Mouse (Mus musculus): Measurements from ENCODE around the gene Prss54.

Prss54 gene

DNA sequence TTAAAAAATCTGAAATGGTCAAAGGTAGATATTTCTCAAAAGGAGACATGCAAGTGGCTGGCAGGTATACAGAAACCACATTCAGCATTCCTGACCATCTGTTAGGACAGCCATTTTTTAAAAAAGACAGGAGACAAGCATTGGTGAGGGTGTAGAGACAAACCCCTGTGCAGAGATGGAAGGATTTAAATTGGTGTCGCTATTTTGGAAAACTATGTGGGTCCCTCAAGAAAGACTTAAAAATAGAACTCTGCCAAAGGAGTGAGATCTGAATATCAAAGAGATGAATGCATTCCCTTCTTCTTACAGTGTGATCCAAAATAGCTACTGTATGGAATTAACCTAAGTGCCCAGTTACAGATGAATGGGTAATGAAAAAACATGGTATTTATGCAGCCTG, 11.2 kb upstream of the Prss54 start:
- in situ Hi-C loops (cut with MboI; ENCODE audit: low pct_unique_long_range_greater_than_20kb in 1 of 2, low sequenced_read_pairs in 2 of 2, unreplicated experiment in 1 of 2), result no loop called here

DNA sequence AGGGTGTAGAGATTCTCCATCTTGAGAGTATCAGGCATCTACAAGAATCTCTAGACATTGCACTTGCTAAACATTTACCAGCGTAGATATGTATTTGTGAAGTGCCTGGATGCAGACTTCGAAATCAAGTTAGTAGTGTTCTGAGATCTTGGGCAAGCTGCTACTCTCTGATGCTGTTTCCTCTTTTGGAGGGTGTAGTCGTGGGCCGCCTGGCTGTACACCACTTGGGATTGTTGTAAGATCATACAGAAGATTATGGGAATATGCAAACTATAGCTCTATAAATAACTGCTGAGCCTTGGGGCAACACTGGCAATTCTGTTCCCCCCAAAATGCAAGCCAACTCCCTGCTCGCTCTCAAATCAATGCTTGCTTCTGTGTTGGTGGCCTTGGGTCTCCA, 3.0 kb downstream of the Prss54 start:
- in situ Hi-C loops (cut with MboI; ENCODE audit: low pct_unique_long_range_greater_than_20kb in 1 of 2, low sequenced_read_pairs in 2 of 2, unreplicated experiment in 1 of 2), result no loop called here

GRCm38 (mm10) chr8:95566809-95567208, 9.3 kb downstream of the Prss54 start:
- in situ Hi-C loops (cut with MboI; ENCODE audit: low pct_unique_long_range_greater_than_20kb in 1 of 2, low sequenced_read_pairs in 2 of 2, unreplicated experiment in 1 of 2), result no loop called here

DNA sequence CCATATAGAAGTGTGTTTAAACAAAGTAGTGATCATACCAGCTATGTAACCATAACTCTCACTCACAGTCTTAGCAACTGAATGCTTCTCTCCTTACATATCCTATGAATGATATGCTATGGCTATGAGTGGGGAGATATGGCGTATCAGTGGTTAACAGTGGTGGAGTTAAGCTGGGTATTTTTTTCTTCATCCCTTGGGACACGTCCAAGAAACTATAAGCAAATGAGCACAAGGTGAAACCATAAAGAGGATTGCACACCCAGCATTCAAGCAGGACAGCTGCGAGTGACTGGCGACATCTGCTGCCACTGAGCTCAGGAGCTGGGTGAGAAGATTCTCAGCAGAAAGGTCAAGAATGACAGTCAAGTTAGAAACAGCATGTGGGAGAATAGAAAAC, 9.9 kb downstream of the Prss54 start:
- in situ Hi-C loops (cut with MboI; ENCODE audit: low pct_unique_long_range_greater_than_20kb in 1 of 2, low sequenced_read_pairs in 2 of 2, unreplicated experiment in 1 of 2), result no loop called here

GRCm38 (mm10) chr8:95555963-95556362, 20.2 kb downstream of the Prss54 start:
- in situ Hi-C loops (cut with MboI; ENCODE audit: low pct_unique_long_range_greater_than_20kb in 1 of 2, low sequenced_read_pairs in 2 of 2, unreplicated experiment in 1 of 2), result no loop called here

GRCm38 (mm10) chr8:95551577-95551976, 24.6 kb downstream of the Prss54 start:
- in situ Hi-C loops (cut with MboI; ENCODE audit: low pct_unique_long_range_greater_than_20kb in 1 of 2, low sequenced_read_pairs in 2 of 2, unreplicated experiment in 1 of 2), result no loop called here

- in situ Hi-C loops (cut with MboI; ENCODE audit: low pct_unique_long_range_greater_than_20kb in 1 of 2, low sequenced_read_pairs in 2 of 2, unreplicated experiment in 1 of 2), result no loop called here
Measured at GRCm38 (mm10) chr8:95549871-95550829, 26.0 kb downstream of the Prss54 start.

- in situ Hi-C loops (cut with MboI; ENCODE audit: low pct_unique_long_range_greater_than_20kb in 1 of 2, low sequenced_read_pairs in 2 of 2, unreplicated experiment in 1 of 2), result no loop called here
Measured at GRCm38 (mm10) chr8:95547931-95548330, 28.2 kb downstream of the Prss54 start.

GRCm38 (mm10) chr8:95546986-95547385, 29.2 kb downstream of the Prss54 start:
- in situ Hi-C loops (cut with MboI; ENCODE audit: low pct_unique_long_range_greater_than_20kb in 1 of 2, low sequenced_read_pairs in 2 of 2, unreplicated experiment in 1 of 2), result no loop called here

- in situ Hi-C loops (cut with MboI; ENCODE audit: low pct_unique_long_range_greater_than_20kb in 1 of 2, low sequenced_read_pairs in 2 of 2, unreplicated experiment in 1 of 2), result no loop called here
Measured at GRCm38 (mm10) chr8:95545815-95546214, 30.3 kb downstream of the Prss54 start.

DNA sequence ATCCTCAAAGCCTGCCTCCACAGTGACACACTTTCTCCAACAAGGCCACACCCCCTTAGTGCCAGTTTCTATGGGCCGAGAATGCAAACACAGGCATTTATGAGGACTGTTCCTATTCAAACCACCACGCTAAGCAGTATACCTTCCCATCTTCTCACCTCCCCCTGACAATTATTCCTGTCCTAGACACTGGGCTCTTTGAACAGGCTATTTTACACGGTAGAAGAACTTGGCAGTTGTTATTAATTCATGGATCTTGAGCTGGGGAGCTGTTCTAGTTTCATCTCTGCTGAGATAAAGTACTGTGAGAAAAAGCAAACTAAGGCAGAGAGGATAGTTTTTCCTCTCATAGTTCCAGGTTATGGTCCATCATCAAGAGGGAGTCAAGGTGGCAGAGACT, 33.1 kb downstream of the Prss54 start:
- in situ Hi-C loops (cut with MboI; ENCODE audit: low pct_unique_long_range_greater_than_20kb in 1 of 2, low sequenced_read_pairs in 2 of 2, unreplicated experiment in 1 of 2), result no loop called here

GRCm38 (mm10) chr8:95542191-95542590, 33.9 kb downstream of the Prss54 start:
- in situ Hi-C loops (cut with MboI; ENCODE audit: low pct_unique_long_range_greater_than_20kb in 1 of 2, low sequenced_read_pairs in 2 of 2, unreplicated experiment in 1 of 2), result no loop called here

- in situ Hi-C loops (cut with MboI; ENCODE audit: low pct_unique_long_range_greater_than_20kb in 1 of 2, low sequenced_read_pairs in 2 of 2, unreplicated experiment in 1 of 2), result no loop called here
Measured at GRCm38 (mm10) chr8:95539487-95539886, 36.7 kb downstream of the Prss54 start.

DNA sequence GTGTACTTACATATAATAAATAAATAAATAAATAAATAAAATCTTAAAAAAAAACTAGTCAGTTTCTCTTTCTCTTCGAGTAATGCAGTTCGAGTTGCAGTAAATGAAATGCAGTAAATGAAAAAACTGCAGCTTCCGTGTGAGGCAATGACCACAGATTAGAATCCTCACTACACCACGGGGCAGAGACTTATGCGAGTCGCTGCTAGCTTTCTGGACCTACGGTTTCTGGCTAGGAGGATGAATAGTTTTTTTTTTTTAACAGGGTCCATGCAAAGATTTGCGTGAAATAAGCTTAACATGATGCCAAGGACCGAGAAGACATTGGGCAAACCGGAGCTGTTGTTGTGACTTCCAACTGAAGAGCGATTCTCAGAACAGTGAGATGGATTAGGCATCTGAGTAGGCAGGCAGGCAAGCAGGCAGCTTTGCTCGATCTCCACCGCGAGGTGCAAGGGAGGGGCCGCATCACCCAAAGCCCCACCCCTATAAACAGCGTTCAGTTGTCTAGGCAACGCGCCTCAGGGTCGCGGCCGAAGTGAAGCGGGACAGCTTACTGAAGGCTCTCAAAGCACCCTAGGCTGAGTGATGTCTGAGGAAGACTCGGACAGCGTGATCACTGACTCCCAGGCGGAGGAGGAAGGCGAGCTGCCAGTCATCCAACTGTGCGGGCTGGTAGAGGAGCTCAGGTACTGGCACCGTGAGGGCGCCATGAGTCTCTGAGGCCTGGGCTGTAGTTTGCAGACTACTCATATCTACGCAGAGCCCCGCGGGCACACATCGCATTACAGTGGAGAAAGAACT, 42.4 kb downstream of the Prss54 start, which contains the start of gene Ccdc113:
Ccdc113 (plus strand) TSS at position 502 of the 804 bp plus-strand sequence.
- in situ Hi-C loops (cut with MboI; ENCODE audit: low pct_unique_long_range_greater_than_20kb in 1 of 2, low sequenced_read_pairs in 2 of 2, unreplicated experiment in 1 of 2), result no loop called here

GRCm38 (mm10) chr8:95532206-95532605, 43.9 kb downstream of the Prss54 start:
- in situ Hi-C loops (cut with MboI; ENCODE audit: low pct_unique_long_range_greater_than_20kb in 1 of 2, low sequenced_read_pairs in 2 of 2, unreplicated experiment in 1 of 2), result no loop called here

DNA sequence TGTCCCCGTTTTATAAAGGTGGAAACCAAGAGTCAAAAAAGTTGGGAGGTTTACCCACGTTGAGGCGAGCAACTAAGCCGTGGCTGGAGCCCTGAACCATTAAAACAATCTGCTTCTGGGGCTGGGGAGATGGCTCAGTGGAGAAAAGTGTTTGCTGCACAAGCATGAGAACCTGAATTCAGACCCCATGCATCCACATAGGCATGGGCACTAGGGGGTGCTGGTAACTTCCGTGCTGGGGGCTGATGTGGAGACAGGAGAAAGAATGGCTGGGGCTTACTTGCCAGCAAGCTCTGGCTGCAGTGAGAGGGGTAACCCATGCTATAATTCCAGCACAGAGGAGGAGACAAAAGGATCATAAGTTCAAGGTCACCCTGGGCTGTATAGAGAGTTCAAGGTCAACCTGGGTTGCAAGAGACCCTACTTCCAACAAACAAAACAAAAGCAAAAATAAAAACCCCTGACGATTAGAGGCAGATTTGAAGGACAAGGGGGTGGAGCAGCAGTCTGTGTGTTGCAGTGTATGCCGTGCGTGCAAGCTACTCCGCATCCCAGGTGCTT, 47.3 kb downstream of the Prss54 start:
- in situ Hi-C loops (cut with MboI; ENCODE audit: low pct_unique_long_range_greater_than_20kb in 1 of 2, low sequenced_read_pairs in 2 of 2, unreplicated experiment in 1 of 2), result no loop called here

DNA sequence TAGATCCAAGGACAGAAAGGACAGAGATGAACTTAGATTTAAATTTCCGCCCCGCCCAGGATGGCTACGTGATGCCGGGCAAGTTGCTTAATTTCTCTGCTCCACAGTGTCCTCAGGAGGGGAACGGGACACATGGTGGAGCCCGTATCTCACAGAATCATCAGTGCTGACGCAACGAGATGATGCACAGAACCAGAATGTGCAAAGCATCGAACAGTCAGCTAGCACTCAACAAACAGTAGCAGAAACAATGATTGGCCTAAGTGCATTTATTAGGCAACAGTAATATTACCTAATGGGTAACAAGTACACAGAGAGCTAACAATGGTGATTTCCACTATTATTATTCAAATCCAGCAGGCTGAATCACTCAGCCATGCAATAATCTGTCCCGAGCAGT, 47.9 kb downstream of the Prss54 start:
- in situ Hi-C loops (cut with MboI; ENCODE audit: low pct_unique_long_range_greater_than_20kb in 1 of 2, low sequenced_read_pairs in 2 of 2, unreplicated experiment in 1 of 2), result no loop called here

GRCm38 (mm10) chr8:95523991-95524390, 52.1 kb downstream of the Prss54 start:
- in situ Hi-C loops (cut with MboI; ENCODE audit: low pct_unique_long_range_greater_than_20kb in 1 of 2, low sequenced_read_pairs in 2 of 2, unreplicated experiment in 1 of 2), result no loop called here

DNA sequence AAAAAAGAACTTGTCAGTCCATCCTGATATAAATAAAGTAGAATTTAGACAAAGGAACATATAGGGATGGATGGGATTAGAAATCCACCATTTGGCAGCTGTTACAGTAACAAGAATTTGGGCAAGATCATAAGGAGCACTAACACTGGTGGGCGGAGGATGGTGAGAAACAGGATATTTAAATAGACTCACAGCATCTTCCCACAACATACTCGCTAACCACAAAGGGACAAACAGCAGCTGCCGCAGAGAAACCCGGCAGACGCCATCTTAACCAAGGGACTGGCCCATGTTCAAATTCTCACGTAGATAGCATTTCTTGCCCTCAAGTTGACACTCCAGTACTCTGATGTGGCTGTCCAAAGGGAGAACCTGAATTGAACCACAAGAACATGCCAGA, 59.2 kb downstream of the Prss54 start:
- in situ Hi-C loops (cut with MboI; ENCODE audit: low pct_unique_long_range_greater_than_20kb in 1 of 2, low sequenced_read_pairs in 2 of 2, unreplicated experiment in 1 of 2), result no loop called here
